Mouse (Mus musculus) liver, postnatal 0 days (tissue): ENCODE data around the gene Mettl21e. TPM values are rescaled to one million over a fixed set of nuclear protein-coding genes. Genes with fewer than 3 reads are reported as not detected.

ENCODE experiments used
- ATAC-seq: fragments of 200-750 bp; cut with Nextera tagmentation; 2 replicates; pipeline ENCODE4 v1.8.0; 2017; ENCODE audit warnings: mild to moderate bottlenecking, moderate library complexity
- DNase-seq: peaks from one replicate; pipeline ENCODE4 v3.0.0-alpha.2; 2016
- H3K27ac ChIP-seq: fragments of 300-500 bp; sonication (generic); 2 replicates; pipeline ENCODE4 v1.5.1; 2014; ENCODE audit warnings: antibody characterized with exemption, moderate library complexity, mild to moderate bottlenecking, low read depth
- H3K27me3 ChIP-seq: fragments of 300-500 bp; sonication (generic); 2 replicates; pipeline ENCODE4 v1.6.1; 2014; ENCODE audit warnings: low read length, control low read depth, mixed read lengths; ENCODE audit not compliant: insufficient read depth
- H3K36me3 ChIP-seq: fragments of 300-500 bp; sonication (generic); replicated peaks from 2 replicates; pipeline ENCODE4 v1.6.1; 2014; ENCODE audit warnings: mild to moderate bottlenecking, control low read depth, low read length, moderate library complexity, mixed read lengths; ENCODE audit not compliant: insufficient read depth
- H3K4me1 ChIP-seq: fragments of 300-500 bp; sonication (generic); 2 replicates; pipeline ENCODE4 v1.6.1; 2014; ENCODE audit warnings: antibody characterized with exemption, mild to moderate bottlenecking, control low read depth; ENCODE audit not compliant: insufficient read depth
- H3K4me2 ChIP-seq: fragments of 300-500 bp; sonication (generic); 2 replicates; pipeline ENCODE4 v1.6.1; 2014; ENCODE audit warnings: low read depth, mild to moderate bottlenecking, low read length, moderate library complexity, mixed read lengths
- H3K4me3 ChIP-seq: fragments of 300-500 bp; sonication (generic); 2 replicates; pipeline ENCODE4 v1.5.1; 2014; ENCODE audit warnings: low read depth, low read length
- H3K9ac ChIP-seq: fragments of 300-500 bp; sonication (generic); replicated peaks from 2 replicates; pipeline ENCODE4 v1.6.1; 2014; ENCODE audit warnings: mild to moderate bottlenecking, moderate library complexity
- H3K9me3 ChIP-seq: fragments of 300-500 bp; sonication (generic); 2 replicates; pipeline ENCODE4 v1.6.1; 2016; ENCODE audit warnings: mild to moderate bottlenecking, control low read depth, low read length, mixed read lengths
- CTCF ChIP-seq: sonication (generic); IDR thresholded peaks from 2 replicates; pipeline ENCODE4 v1.5.1; 2016; ENCODE audit warnings: antibody characterized with exemption, low read depth
- EP300 ChIP-seq: IDR thresholded peaks from 2 replicates; pipeline ENCODE4 v1.6.1; 2016; ENCODE audit warnings: antibody characterized with exemption, low read depth, mild to moderate bottlenecking
- WGBS: fragments of 180-500 bp; shearing (Covaris S2); extraction: QIAGEN DNeasy Blood & Tissue Kit; methylation state at CpG from one replicate; pipeline ENCODE4 v1.1.7; 2014; ENCODE audit not compliant: insufficient replicate concordance; 5-methylcytosine and 5-hydroxymethylcytosine counted together
- polyA plus RNA-seq: library from polyadenylated mRNA; unstranded; fragments of >200 nt; fragmentation: Nextera tagmentation; extraction: Ambion mirVana; gene quantifications from 2 replicates; pipeline ENCODE4 v1.2.1, GENCODE M21; 2015

Gene Mettl21e
- polyA plus RNA-seq, 1 experiment from 2014 or later, result not detected

DNA sequence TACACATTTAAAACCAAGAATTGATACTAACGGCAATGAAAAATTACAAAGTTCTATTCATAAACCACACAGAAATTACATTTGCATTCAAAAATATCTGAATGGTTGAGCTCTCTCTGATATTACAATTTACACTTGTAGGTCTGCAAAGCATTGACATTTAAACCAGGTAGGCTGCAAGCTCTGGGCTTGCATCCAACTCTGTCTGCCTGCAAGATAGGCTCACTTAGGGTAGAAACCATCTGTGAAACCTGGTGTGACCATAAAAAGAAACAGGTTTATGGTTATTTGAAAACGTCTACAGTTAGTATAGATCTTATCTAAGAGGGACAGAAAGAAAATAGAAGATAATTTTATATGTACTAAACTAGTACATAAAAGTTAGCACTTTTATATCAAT lies 1.6 kb downstream of the Mettl21e start:
- no peaks in the 10 kb centered on the region for H3K27me3 ChIP-seq
- WGBS, result 62% methylated on average over 2 of the region's 2 CpGs
- no peak overlapping the region for H3K4me2 ChIP-seq
- no peak overlapping the region for H3K4me3 ChIP-seq
- H3K4me1 ChIP-seq, result no peaks in the 10 kb centered on the region
- TF ChIP-seq CTCF (no peak), EP300 (no peak)
- H3K27ac ChIP-seq, result no peak overlapping the region
- DNase-seq (no peak), ATAC-seq (no peak)
- H3K36me3 ChIP-seq, result no peaks in the 10 kb centered on the region
- no peak overlapping the region for H3K9ac ChIP-seq
- no peaks in the 10 kb centered on the region for H3K9me3 ChIP-seq

DNA sequence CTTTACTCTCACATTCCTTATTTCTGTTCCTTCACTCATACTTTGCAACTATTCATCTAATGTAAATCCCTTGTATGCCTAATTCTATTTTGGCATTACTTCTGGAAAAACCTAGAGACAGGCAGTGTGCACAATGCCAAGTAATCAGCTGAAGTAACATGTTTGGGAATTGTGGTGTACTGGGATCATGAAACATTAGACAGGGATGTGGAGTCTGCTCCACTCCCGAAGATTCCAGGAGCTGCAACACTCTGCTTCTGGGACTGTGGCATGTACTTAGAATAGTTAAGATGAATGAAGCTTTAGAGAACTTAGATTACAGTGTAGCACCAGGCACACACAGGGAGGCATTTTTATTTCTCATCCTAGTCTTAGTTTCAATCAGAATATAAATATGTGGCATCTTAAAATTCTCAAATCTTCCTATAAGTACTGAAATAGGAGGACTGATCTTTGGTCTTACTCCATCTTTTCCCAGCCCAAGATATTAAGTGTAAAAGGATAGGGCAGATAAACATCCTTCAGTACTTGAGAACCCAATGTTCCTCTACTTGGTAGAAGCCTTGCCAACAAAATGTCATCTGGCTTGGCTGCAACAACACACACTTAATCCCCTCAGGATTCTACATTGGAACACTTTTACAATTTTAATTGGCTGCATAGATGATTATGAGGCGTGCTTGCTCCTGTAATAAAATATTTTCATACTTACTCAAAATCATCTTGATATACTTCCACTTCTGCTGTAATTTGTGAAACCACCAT lies 2.2 kb downstream of the Mettl21e start:
- no peak for ATAC-seq
- Histone ChIP-seq H3K4me2 (no peak overlapping the region), H3K36me3 (no peaks in the 10 kb centered on the region), H3K27me3 (no peaks in the 10 kb centered on the region), H3K9ac (no peak overlapping the region), H3K27ac (no peak overlapping the region), H3K4me3 (no peak overlapping the region), H3K9me3 (no peaks in the 10 kb centered on the region), H3K4me1 (no peaks in the 10 kb centered on the region)
- 71% methylated on average over 2 of the region's 2 CpGs for WGBS
- DNase-seq, result no peak
- TF ChIP-seq CTCF, result no peak
- no peak for TF ChIP-seq EP300

DNA sequence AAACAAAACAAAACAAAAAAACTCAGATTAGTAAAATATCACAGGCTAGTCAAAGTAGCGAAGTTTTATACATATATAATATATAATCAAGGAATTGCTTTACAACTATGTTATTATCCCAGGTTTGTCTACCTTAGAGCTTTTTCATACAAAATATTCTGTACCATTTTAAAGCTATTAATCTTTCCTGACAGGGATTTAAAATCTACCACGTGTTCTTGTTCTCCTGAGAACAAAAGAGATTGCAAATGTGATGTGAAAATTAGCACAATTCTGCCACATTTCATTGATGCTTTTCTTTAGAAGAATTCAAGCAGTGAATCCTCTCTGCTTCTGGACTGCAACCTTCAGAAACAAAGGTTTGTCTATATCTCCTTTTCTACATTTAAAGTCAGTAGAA lies 4.3 kb downstream of the Mettl21e start:
- no peak for ATAC-seq
- Histone ChIP-seq H3K36me3 (no peaks in the 10 kb centered on the region), H3K4me1 (no peaks in the 10 kb centered on the region), H3K9me3 (no peaks in the 10 kb centered on the region), H3K27me3 (no peaks in the 10 kb centered on the region), H3K4me2 (no peak overlapping the region), H3K27ac (no peak overlapping the region), H3K9ac (no peak overlapping the region), H3K4me3 (no peak overlapping the region)
- DNase-seq, result no peak
- TF ChIP-seq CTCF (no peak), EP300 (no peak)
- 42% methylated on average over 2 of the region's 2 CpGs for WGBS

DNA sequence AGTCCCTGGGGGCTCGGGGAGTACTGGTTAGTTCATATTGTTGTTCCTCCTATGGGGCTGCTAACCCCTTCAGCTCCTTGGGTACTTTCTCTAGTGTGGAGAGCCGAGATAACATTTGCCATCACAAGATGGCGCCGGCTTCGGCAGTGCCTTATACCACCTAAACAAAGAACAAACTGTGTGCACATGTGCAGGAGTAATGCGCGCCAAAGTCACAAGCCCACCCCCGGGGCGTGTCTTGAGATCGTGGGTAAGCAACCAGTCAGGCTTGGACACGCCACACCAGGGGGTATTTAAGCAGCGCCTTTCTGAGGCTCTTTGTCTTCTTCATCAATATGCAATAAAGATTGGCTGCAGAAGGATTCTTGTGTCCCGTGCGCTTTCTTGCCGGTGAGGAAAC lies 15.9 kb downstream of the Mettl21e start:
- no peak overlapping the region for H3K9ac ChIP-seq
- no peaks in the 10 kb centered on the region for H3K9me3 ChIP-seq
- TF ChIP-seq EP300 (no peak), CTCF (no peak)
- H3K27ac ChIP-seq, result no peak overlapping the region
- DNase-seq (no peak), ATAC-seq (no peak)
- no peaks in the 10 kb centered on the region for H3K4me1 ChIP-seq
- H3K27me3 ChIP-seq, result no peaks in the 10 kb centered on the region
- H3K36me3 ChIP-seq, result no peaks in the 10 kb centered on the region
- H3K4me2 ChIP-seq, result no peak overlapping the region
- 79% methylated on average over 15 of the region's 15 CpGs for WGBS
- H3K4me3 ChIP-seq, result no peak overlapping the region

DNA sequence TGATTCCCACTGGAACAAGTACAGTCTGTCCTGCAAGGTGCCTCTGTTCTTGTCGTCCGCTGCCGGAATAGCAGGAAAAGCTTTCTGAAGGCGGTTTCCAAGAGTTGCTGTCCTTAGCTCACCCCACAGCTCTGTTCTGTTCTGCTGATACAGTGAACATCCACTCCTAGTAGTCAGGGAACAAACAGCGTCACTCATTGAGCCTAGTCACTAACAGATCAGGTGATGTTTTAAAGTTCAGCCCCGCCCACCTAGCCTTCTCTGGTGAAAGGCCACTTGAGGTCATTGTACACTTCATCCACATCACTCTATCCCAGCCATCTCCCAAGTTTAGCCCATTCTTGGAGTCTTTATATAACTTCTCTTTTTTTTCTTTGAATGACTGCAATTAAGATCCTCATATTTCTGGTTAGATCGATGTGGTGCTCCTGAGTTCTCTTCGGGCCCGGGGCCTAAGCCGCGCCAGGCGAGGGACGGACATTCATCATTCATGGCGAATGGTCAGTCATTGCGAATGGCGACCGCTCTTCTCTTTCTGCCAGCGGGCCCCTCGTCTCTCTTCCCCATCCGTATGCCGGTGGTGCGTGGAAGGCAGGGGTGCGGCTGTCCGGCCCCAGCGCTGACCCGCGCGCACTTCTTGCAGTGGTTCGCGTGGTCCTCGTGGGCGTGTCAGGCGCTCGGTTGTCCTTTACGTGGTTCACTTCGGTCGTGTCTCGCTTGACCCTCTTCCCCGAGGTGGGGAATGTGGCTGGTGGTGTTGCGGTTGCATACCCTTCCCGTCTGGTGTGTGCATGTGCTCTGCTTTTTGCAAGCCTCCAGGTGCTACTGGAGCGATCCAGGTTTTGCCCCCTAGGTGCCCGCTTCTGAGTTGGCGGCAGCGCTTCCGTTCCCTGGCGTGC lies 20.2 kb downstream of the Mettl21e start:
- Histone ChIP-seq H3K9me3 (no peaks in the 10 kb centered on the region), H3K4me1 (no peaks in the 10 kb centered on the region), H3K27me3 (no peaks in the 10 kb centered on the region), H3K27ac (no peak overlapping the region), H3K4me2 (peak overlapping the region; percentile 68), H3K4me3 (peak overlapping the region; percentile 35), H3K9ac (no peak overlapping the region), H3K36me3 (no peaks in the 10 kb centered on the region)
- 18% methylated on average over 46 of the region's 47 CpGs for WGBS
- DNase-seq (peak; percentile 39), ATAC-seq (peak; percentile 98)
- TF ChIP-seq CTCF (no peak), EP300 (no peak)

GRCm38 (mm10) chr1:44186396-44186795 lies 32.4 kb downstream of the Mettl21e start:
- Histone ChIP-seq H3K36me3 (no peaks in the 10 kb centered on the region), H3K27ac (no peak overlapping the region), H3K9me3 (no peaks in the 10 kb centered on the region), H3K4me1 (no peaks in the 10 kb centered on the region), H3K4me3 (no peak overlapping the region), H3K4me2 (no peak overlapping the region), H3K27me3 (no peaks in the 10 kb centered on the region), H3K9ac (no peak overlapping the region)
- no peak for ATAC-seq
- no peak for TF ChIP-seq EP300
- TF ChIP-seq CTCF, result no peak
- no peak for DNase-seq
